Mouse (Mus musculus): ENCODE data around the gene Arhgap15. TPM values are rescaled to one million over a fixed set of nuclear protein-coding genes. Genes with fewer than 3 reads are reported as not detected.

Arhgap15 gene
- total RNA-seq, 2 experiments from 2014 or later, result 0.41 to 0.77 TPM

DNA sequence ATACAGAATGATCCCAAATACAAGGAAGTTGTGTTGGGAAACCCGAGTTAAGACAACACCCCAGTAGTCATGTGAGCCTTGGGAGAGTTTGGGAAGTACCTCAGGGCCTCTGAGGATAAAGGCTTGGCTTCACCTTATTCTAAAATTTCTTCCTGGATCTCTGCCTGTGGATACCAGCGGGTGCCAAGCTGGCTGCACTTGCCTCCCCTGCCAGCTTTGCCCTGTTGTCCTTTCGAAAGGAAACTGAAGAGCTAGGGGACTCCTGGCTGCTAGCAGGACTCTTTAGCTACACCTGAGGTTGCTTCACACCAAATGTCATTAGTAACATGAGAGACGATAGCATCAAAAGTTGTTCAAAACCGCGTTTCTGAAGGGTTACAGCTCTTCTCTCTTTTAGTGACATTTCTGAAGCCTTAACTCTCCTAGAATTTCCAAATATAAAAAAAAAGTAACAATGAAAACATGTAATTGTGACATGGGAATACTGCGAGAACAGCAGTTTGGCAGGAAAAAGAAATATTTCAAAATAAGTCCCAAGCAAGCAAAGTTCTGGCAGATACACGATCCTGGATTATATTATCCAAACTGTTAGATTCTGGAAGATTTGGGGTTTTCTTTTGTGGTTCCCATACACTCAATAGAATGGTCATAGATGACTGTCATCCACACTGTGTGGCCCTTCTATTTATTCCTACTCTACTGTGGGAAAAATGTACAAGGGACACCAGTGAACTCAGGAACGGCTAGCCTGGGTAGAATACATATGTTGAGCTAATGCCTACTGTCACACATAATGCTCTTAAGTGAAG lies 364.6 kb downstream of the Arhgap15 start:
- DNase-seq, result no peak

DNA sequence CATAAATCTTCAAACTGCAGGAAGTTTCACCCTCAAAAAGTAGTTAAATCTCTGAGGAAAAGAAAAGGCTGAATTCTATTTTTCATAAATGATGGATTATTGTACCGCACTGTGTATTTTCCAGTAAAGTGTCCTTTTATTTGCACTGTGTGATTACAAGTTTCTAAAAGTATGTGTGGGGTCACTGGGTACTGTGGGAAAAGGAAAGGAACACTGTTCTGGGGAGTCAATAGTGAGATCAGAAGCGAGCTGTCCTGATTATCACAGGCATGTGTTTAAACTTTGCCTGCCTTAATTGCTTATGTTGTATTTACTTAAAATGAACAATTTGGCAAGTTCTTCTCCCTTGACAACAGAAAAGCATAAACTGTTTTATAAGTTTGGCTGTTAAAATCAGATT lies 365.7 kb downstream of the Arhgap15 start:
- DNase-seq, result no peak

DNA sequence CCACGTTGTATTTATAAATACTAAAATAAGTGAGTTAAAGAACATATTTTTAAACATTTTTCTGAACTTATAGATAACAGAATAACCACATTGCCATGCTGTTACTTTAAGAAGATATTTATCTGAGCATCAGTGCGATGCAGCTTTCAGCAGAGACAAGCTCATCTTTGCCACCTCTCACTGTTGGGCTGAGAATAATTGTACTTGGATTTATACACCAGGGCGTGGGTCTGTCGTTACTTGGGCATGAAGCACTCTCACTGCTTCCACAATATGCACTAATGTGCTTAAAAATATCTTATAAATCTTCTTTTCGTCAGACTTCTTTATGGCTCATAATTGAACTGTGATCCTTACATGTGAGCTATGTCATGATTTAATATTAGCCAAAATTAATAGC lies 372.5 kb downstream of the Arhgap15 start:
- DNase-seq, result no peak

DNA sequence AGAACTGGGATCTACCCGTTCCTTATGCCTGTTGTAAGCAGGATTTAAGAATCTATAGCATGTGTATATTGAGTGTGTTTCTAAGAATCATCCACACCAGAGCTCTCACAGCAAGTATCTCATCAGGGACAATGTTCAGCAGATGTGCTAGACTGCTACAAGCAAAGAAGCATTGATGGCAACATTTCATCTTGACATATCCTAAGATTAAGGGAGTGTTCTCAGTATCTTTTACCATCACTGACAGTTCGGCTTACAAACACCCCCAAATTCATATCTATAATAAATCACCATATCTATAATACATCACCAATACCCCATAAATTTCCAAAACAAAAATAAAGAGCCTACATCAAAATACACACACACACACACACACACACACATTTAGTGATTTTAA lies 374.6 kb downstream of the Arhgap15 start:
- no peak for DNase-seq

DNA sequence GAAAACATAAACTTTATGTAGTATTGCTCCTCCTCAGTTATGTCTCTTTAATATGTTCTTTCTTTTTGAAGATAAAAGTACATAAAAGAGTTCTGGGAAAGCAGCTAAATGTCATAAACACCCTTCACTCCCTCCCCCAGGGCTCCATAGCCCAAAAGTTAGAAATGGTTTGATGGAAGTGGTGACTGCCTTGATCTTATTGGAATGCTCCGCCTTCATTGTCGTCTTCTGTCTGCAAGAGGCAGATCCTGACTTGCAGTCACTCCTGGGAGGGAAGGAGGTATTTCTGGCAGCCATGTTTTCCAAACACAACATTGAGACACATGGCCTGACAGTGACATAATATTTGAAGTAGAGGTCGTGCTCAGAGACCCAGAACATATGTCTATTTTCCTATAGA lies 375.5 kb downstream of the Arhgap15 start:
- DNase-seq, result no peak

DNA sequence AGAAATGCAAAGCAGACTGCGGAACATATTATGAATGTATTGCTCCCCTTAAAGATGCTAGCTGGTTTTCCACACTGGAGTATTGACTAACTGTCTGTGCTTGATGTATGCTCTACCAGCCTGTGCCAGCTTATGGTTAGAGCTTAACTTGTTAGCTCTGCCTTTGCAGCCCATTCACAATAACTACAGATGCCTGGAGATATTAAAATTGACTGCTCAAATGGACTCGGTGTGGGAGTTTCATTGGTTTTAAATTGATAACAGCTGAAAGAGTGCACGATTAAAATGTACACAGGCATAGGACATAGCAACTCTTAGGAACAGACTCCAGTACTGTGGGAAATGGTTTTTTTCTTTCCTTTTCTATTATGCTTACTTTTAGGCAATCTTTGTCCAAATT lies 376.1 kb downstream of the Arhgap15 start:
- no peak for DNase-seq

DNA sequence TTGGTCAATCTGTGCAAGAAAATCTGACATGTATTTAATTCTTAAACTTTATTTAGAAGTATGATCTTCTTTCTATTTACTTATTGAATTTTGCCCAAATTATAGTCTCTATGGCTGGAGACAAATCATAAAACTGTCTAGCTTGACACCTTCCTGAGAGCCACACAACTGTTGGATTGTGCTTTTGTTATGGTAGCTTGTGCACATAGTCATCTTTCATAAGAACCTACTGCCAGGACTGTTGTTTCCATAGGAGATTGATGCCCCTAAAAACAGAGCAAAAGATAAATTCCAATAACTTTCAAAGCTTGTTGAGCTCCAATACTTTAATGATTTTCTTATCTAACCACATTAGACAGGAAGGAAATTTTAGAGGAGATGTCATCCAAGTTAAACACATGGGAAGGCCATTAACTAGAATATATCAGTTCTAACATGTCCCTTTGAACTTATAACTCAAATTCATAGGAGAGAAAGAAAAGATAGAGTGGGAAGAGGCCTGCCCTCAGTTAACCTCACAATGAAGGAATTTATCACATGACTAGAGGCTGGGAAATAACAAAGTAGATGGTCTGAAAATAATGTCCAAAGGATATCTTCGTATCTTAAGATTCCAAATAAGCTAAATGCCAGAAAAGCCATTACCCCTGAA lies 377.5 kb downstream of the Arhgap15 start:
- no peak for DNase-seq

DNA sequence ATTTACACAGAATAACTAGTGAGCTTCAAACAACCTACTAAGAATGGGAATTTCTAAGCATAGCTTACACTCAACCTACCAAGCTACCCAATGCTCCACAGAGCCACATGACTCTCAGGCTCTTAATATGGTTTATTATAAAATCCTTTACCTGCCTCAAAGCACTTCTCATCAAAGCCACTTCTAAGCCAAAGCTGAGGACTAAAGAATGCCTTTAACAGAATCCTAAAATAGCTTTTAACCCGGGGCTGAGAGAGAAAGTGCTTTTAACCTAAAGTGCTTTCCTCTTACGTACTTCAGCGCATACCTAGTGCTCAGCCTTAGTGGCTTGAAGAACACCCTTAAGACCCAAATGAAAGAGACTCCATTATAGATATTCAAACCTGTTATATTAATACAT lies 380.9 kb downstream of the Arhgap15 start:
- no peak for DNase-seq

DNA sequence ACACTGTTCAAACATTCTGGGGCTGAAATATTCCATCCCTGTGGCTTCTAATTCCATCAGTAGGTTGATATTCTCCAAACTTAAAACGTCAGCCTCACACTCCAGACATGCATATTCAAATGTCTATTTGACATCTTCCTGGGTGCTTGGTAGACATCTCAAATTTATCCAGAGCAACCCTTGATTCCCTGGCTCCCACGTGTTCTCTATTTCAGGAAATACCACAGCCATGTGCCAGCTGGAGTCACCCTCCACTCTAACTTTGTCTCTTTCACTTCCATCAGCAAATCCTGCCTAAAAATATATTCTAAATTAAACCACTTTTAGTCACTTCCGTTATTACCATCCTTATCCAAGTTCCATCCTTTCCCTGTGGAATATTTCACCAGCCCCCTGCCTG lies 382.6 kb downstream of the Arhgap15 start:
- no peak for DNase-seq

DNA sequence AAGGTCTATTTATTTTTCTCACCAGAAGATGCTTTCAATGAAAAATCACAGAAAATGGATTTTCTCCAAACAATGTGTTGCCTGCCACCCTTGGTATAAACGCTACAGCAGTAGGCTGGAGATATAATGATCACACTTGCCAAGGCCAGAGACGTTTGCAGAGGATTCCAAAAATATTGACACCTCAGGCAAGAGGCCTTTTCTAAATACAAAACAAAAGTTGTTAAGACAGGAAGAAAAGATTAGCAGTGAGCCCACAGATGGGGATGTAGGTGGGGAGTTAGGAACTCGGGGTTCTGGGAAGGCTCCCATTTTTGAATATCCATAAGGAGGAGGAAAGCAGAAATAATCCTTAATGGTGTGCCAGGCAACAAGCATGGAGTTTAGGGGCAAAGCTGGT lies 386.2 kb downstream of the Arhgap15 start:
- no peak for DNase-seq

DNA sequence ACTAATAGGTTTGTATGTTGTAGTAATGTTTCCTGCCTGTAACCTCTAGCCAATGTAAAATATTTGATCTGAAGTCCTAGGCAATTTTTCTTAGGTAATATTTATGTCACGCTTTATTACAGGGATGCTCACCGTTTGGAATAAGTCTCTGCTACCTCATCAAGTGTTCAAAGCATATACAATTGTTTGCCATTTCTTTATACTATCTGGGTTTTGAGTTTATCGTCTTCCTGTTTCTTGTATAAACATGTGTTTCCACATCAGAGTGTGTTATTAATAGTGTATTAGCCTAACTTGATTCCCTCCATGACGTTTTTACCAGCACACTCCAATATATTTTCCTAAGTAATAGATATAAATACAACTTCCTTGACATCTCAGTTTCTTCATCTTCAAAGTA lies 391.8 kb downstream of the Arhgap15 start:
- no peak for DNase-seq

DNA sequence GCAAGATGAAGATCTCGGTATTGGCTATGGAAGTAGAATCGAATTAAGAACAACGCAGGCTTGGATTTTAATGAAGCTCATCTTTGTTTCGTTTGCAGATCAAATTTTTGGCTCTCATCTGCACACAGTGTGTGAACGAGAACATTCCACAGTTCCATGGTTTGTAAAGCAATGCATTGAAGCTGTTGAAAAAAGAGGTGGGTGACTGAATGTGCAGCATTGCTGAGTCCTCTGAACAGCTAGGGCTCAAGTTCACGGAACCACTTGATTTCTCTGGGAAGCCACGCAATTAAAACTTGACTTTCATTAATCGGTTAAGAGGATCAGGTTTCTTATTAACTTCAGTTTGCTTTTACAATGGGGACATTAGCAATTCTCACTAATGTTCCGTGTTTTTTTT lies 393.5 kb downstream of the Arhgap15 start:
- no peak for DNase-seq

DNA sequence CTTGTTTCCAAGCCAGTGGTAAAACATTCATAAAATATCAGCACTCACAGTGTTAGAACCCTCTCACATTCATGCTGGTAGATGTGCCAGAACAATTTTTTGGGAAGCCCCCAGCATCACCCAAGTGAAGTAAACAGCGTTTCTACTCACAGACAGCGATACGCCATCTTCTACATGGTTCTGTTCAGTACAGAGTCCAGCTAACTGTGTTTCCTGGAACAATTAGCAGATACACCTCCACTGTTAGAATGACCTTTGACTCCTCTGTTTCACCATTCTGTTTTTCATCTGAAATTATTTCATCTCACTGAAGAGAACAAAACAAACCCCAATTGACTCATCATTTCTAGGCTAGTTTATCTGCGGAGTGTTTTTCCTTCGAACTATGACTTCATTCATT lies 394.0 kb downstream of the Arhgap15 start:
- no peak for DNase-seq

DNA sequence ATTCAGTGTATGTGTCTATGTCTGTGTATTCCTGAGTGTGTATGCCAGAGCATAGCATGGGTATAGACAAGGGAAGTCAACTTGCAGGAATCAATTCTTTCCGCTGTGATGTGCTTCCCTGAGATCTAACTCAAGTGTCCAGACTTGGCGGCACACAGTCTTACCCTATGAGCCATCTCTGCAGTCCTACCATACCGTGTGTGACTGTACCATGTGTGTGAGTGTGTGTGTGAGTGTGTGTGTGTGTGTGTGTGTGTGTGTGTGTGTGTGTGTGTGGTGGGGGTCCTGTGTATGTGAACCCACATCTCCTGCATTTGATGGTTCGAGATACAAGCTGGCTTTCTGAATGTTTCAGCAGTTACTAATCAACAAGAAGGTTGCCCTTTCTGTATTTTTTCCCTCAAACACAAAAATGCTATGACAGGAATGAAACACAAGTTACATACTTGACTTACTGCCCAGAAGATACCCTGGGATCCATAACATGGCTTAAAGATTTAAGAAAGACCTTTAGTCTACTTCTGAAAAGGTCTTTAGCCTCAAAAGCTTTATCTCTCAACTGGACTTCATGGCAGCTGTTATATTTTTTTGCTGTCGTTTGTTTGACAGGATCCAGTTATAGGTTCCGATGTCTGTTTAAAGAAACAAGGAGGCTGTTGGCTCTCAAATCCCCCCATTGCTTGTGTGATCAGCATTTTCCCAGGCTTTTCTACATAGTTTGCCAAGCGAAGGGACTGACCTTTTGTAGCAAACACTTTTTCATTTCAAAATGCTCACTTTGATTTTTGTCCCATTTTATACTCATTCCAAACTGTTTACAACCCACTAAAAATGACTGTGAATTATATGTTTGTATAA lies 397.7 kb downstream of the Arhgap15 start:
- DNase-seq, result no peak

DNA sequence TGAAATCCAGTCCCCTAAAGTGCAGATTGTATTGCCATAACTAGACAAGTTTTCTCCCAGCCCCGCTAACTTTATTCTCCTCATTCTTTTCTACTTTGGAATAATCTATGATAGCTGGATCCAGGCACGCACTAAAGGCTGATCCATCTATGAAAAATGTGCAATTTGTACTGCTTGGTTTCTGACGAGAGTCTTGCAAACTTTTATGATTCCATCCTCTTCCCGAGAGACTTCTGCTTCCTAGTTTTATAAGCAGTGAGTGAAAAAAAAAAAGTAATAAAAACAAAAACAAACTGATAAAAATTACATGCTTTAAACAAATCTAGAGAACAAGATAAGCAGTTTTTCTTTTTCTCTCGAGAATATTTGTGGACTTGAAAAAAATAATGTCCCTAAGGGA lies 398.9 kb downstream of the Arhgap15 start:
- no peak for DNase-seq

DNA sequence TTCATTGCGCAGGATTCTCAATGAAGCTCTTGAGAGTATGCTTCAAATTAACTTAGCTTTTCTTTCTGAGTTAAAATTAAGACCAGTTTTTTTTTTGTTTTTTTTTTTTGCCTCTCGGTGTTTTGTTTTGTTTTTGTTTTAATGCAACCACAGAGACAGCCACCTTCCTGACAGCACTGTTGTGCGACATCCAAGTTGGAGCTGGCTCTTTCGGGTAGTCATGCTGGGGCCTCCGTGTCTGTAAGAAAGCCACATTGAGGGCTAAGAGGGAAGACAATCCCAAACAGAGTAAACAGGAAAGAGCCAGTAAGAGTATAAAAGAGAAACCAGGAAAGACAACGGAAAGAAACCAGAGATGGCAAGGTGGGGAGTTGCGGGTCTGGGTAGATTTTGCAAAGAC lies 399.3 kb downstream of the Arhgap15 start:
- no peak for DNase-seq

DNA sequence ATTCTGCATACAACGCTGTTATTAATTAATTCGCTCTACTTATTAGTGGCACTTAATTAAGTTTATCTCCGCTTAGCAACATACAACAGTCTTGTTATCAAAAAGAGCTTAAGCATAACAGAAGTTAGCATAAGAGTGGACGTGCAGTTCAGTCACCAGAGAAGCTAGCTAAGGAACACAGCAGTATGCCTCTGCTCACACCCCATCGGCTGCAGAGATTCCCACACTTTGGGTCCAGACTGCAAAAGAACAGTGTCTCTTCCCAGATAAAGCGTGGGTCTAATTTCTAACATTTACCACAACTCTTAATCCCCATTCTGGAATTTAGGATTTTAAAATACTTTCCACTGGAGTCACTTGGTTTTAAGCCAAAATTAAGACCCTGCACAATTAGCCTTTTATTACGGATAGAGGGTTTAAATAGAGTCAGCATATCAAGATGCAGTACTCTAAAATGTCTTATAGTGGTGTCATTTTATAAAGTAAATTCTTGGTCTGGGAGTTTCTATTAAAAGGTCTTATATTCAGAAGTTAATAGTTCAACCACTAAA lies 400.0 kb downstream of the Arhgap15 start:
- peak; percentile 12 for DNase-seq

DNA sequence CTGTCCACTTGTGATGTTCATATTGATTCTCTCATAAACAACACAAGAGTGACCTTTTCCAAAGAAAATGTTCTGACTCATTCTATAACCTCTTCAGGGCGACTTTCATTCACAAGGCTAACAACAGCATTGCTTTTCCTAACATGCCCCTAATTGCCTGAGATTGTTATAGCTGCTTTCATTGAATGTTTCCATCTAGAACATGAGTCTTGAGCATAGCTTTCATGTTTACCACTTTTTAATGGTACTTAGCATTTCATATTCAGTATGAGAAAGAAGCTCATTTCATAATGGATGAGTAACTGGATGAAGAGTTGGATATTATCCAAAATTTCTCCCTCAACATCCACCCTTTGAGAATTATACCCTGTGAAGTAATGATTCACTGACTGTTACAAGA lies 403.7 kb downstream of the Arhgap15 start:
- DNase-seq, result no peak

DNA sequence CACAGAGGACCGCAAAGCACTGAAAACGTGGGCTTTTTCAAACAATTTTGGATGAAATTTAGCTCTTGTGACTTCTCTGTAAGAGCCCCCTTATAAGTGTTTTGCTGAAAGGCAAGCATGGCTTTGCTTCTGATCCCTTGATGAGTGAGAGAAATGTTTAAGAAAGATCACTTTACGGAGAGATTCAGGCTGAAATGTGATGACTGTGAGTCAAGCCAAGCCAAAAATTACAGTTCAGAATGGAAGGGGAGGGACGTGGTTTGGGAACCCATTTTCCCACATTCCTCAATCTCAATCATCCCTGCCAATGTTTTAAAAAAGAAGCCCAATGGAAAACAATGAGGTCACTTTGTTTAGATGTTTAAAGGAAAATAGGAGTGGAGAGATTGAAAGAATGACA lies 411.7 kb downstream of the Arhgap15 start:
- no peak for DNase-seq

DNA sequence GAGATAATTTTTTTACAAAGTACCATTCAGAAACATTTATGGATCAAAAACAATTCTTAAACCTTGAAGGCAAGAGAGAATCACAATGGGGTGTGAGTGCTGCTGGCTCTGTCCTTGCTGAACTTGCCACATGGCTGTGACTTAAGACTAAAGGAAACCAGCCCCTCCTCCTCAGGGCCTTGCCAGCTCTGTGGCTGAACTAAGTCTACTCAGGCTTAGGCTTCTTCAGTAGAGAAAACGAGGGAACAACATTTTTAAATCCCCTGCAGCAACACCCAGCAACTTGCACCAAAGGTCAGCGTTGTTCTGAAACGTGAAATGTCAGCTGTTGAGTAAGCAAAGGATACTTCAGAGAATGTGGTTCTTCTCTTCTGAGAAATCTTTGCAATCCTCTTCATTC lies 417.2 kb downstream of the Arhgap15 start:
- DNase-seq, result peak; percentile 4

DNA sequence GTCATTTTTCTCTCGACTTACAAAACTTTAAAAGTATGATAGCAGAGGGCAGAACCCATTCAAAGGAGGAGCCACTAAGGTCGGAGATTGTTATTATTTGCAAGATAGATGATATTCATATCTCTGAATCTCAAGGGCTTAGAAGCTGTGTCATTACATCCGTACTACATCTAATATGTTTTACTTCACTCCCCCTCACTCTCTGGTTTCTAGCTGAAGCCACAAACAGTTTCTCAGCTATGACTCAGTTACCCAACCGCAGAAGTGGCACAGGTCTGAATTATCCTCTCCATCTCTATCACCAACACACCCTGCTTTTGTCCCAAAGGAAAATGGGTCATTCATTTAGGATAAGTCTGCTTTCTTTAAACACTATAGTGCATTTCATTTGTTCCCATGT lies 418.1 kb downstream of the Arhgap15 start:
- DNase-seq, result no peak

DNA sequence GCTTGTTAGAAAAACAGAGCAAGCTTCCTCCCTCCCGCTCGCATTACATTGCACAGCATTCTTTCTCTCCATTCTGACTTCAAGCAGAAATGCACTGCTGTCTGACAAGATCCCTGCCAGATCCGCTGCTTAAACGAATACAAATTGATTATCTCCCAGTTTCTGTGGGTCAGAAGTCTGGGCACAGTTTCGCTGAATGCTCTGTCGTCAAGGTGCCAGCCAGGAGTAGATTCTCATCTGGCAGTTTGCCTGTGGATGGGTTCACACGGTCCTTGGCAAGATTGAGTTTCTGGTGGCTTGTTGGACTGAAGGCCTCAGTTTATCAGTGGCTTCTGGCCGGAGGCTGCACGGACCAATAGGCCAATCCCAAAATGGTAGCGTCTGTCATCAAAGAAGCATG lies 435.9 kb downstream of the Arhgap15 start:
- no peak for DNase-seq

DNA sequence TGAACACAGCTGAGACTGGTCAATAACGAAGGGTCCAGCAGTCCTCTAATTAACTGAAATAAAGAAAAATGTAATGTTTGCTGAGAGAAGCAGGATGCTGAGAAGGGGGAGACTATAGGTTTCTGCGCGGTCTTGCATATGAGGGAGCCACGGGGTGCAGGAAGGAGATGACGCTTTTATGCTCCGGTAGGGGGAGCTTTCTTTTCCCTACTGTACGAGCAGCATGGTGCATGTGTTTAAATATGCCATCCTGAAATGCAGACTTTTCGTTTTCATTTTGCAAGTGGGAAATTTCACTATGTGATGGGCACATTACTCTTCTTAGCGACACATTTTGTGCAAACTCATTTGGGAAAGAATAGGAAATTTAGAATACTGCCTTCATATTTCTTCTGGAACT lies 442.1 kb downstream of the Arhgap15 start:
- no peak for DNase-seq
